Mouse (Mus musculus) right cerebral cortex, adult 18-20 months (tissue): Measurements from ENCODE around the gene Zfp592.

Experiments used
- DNase-seq: peaks from one replicate; pipeline ENCODE4 v3.0.0; 2022; ENCODE audit warnings: mixed read lengths

Zfp592 gene

GRCm38 (mm10) chr7:80993834-80994662 is 567 bp downstream of the Zfp592 start:
- peak; percentile 29 for DNase-seq

GRCm38 (mm10) chr7:80994663-80995005 is 1.2 kb downstream of the Zfp592 start:
- DNase-seq, result no peak

- DNase-seq, result no peak
Observed at GRCm38 (mm10) chr7:80995266-80996146, 2.0 kb downstream of the Zfp592 start.

GRCm38 (mm10) chr7:80997776-80998175 is 4.3 kb downstream of the Zfp592 start:
- no peak for DNase-seq

- DNase-seq, result no peak
Observed at GRCm38 (mm10) chr7:80999536-80999935, 6.1 kb downstream of the Zfp592 start.

GRCm38 (mm10) chr7:81001844-81002243 is 8.4 kb downstream of the Zfp592 start:
- DNase-seq, result no peak

- DNase-seq, result no peak
Observed at GRCm38 (mm10) chr7:81004556-81005079, 11.1 kb downstream of the Zfp592 start.

GRCm38 (mm10) chr7:81005969-81006368 is 12.5 kb downstream of the Zfp592 start:
- DNase-seq, result no peak

GRCm38 (mm10) chr7:81008285-81008684 is 14.8 kb downstream of the Zfp592 start:
- no peak for DNase-seq

GRCm38 (mm10) chr7:81011576-81011975 is 18.1 kb downstream of the Zfp592 start:
- DNase-seq, result no peak

- no peak for DNase-seq
Observed at GRCm38 (mm10) chr7:81020307-81020706, 26.8 kb downstream of the Zfp592 start.

- DNase-seq, result no peak
Observed at GRCm38 (mm10) chr7:81022731-81023130, 29.2 kb downstream of the Zfp592 start.

GRCm38 (mm10) chr7:81024118-81024517 is 30.6 kb downstream of the Zfp592 start:
- no peak for DNase-seq

GRCm38 (mm10) chr7:81024651-81025050 is 31.2 kb downstream of the Zfp592 start:
- DNase-seq, result no peak

GRCm38 (mm10) chr7:81025751-81026150 is 32.3 kb downstream of the Zfp592 start:
- no peak for DNase-seq

- DNase-seq, result no peak
Observed at GRCm38 (mm10) chr7:81039711-81040110, 46.2 kb downstream of the Zfp592 start.

GRCm38 (mm10) chr7:81043023-81043620 is 49.6 kb downstream of the Zfp592 start:
- DNase-seq, result no peak

GRCm38 (mm10) chr7:81047847-81048246 is 54.4 kb downstream of the Zfp592 start:
- no peak for DNase-seq

GRCm38 (mm10) chr7:81048513-81048912 is 55.0 kb downstream of the Zfp592 start:
- DNase-seq, result no peak

GRCm38 (mm10) chr7:81049966-81050365 is 56.5 kb downstream of the Zfp592 start:
- DNase-seq, result no peak

GRCm38 (mm10) chr7:81055709-81056370 is 62.4 kb downstream of the Zfp592 start:
- DNase-seq, result no peak

GRCm38 (mm10) chr7:81057471-81057870 is 64.0 kb downstream of the Zfp592 start, which contains the start of gene Alpk3:
Alpk3 (plus strand) TSS chr7:81057600.
- no peak for DNase-seq
